Comparison of ENCODE assay signal across 8 mouse cellular contexts in genomic region chr11:102989641-102990151, GRCm38 (mm10). TPM values are rescaled to one million over a fixed set of nuclear protein-coding genes. Genes with fewer than 3 reads are reported as not detected.
DNase-seq lines count a peak whose midpoint lies in the region; ATAC-seq lines count a peak whose summit lies in the region.

No protein-coding gene starts in this region.

- peak overlapping the region; percentile 94 for H3K4me2 ChIP-seq in heart, embryonic 14.5 days (ENCODE audit: low read length)
- peak overlapping the region; percentile 70 for H3K4me2 ChIP-seq in embryonic facial prominence, embryonic 11.5 days (ENCODE audit: low read depth, low read length)
- H3K4me2 ChIP-seq in hindbrain, embryonic 16.5 days (ENCODE audit: low read length), result peak overlapping the region; percentile 80
- peak overlapping the region; percentile 81 for H3K4me2 ChIP-seq in midbrain, embryonic 16.5 days (ENCODE audit: low read length)

- H3K4me3 ChIP-seq in heart, embryonic 14.5 days (ENCODE audit: control insufficient read depth in 1 of 2, insufficient read depth in 1 of 2, low read depth in 1 of 2, low read length in 2 of 2), result peak overlapping the region; percentile 49 to 52
- H3K4me3 ChIP-seq in embryonic facial prominence, embryonic 11.5 days (ENCODE audit: low read depth, low read length), result peak overlapping the region; percentile 30
- H3K4me3 ChIP-seq in hindbrain, embryonic 16.5 days (ENCODE audit: low read length), result peak overlapping the region; percentile 40
- peak overlapping the region; percentile 39 for H3K4me3 ChIP-seq in midbrain, embryonic 16.5 days (ENCODE audit: low read depth, low read length)

- H3K9ac ChIP-seq in heart, embryonic 14.5 days (ENCODE audit: low read length), result peak overlapping the region; percentile 60
- peak overlapping the region; percentile 23; the same call in 1 of the 2 replicates for H3K9ac ChIP-seq in embryonic facial prominence, embryonic 11.5 days (replicated peaks; ENCODE audit: low read length)
- H3K9ac ChIP-seq in hindbrain, embryonic 16.5 days (ENCODE audit: low read depth, low read length), result peak overlapping the region; percentile 59
- peak overlapping the region; percentile 59 for H3K9ac ChIP-seq in midbrain, embryonic 16.5 days (ENCODE audit: low read depth, low read length)

- no peak overlapping the region for H3K27ac ChIP-seq in heart, embryonic 14.5 days (replicated peaks in 1 of 2; ENCODE audit: control insufficient read depth in 1 of 2, insufficient read depth in 1 of 2, low read depth in 2 of 2, low read length in 2 of 2)
- no peak overlapping the region for H3K27ac ChIP-seq in embryonic facial prominence, embryonic 11.5 days (replicated peaks; ENCODE audit: low read depth, low read length)
- H3K27ac ChIP-seq in hindbrain, embryonic 16.5 days (ENCODE audit: low read depth, low read length), result no peak overlapping the region
- no peak overlapping the region for H3K27ac ChIP-seq in midbrain, embryonic 16.5 days (ENCODE audit: low read length)

- 9% methylated on average over 28 of the region's 28 CpGs for WGBS in heart, embryonic 14.5 days
- 5% methylated on average over 28 of the region's 28 CpGs for WGBS in embryonic facial prominence, embryonic 11.5 days
- WGBS in hindbrain, embryonic 16.5 days, result 5% methylated on average over 28 of the region's 28 CpGs
- WGBS in midbrain, embryonic 16.5 days, result 4% methylated on average over 28 of the region's 28 CpGs

- peaks cover 39% of the 10 kb centered on the region for H3K27me3 ChIP-seq in heart, embryonic 14.5 days (ENCODE audit: control insufficient read depth, insufficient read depth, low read length)
- H3K27me3 ChIP-seq in embryonic facial prominence, embryonic 11.5 days (ENCODE audit: control insufficient read depth, insufficient read depth, low read length), result peaks cover 16% of the 10 kb centered on the region
- peaks cover 8% of the 10 kb centered on the region; the same call in 1 of the 2 replicates for H3K27me3 ChIP-seq in hindbrain, embryonic 16.5 days (replicated peaks; ENCODE audit: control insufficient read depth, insufficient read depth, low read length)
- H3K27me3 ChIP-seq in midbrain, embryonic 16.5 days (ENCODE audit: control insufficient read depth, insufficient read depth, low read depth, low read length), result peaks cover 9% of the 10 kb centered on the region; the same call in 1 of the 2 replicates

- no peak for ATAC-seq in heart, embryonic 14.5 days (ENCODE audit: insufficient number of reproducible peaks, insufficient read depth, low FRiP score, low read depth)
- ATAC-seq in embryonic facial prominence, embryonic 11.5 days (replicated peaks; ENCODE audit: insufficient number of reproducible peaks, low FRiP score, low TSS enrichment, low read depth), result no peak
- no peak for ATAC-seq in hindbrain, embryonic 16.5 days
- ATAC-seq in midbrain, embryonic 16.5 days, result no peak
- no peak for ATAC-seq in cerebellum, adult (ENCODE audit: insufficient number of reproducible peaks, low FRiP score, low TSS enrichment)
- ATAC-seq in activated CD4-positive, CD25-positive, alpha-beta regulatory T cell, adult 4 months, result no peak

- intact Hi-C loops in heart, postnatal 25 days (cut with DNase I), result loop anchor here (5.0 kb wide), 1 partner anchor 217 kb away; no protein-coding TSS in a partner anchor

- no peaks in the 10 kb centered on the region for H3K9me3 ChIP-seq in heart, embryonic 14.5 days (ENCODE audit: control insufficient read depth, low read length)
- no peaks in the 10 kb centered on the region for H3K9me3 ChIP-seq in embryonic facial prominence, embryonic 11.5 days (replicated peaks; ENCODE audit: control insufficient read depth, low read length)
- H3K9me3 ChIP-seq in hindbrain, embryonic 16.5 days (ENCODE audit: control insufficient read depth, low read length), result no peaks in the 10 kb centered on the region
- no peaks in the 10 kb centered on the region for H3K9me3 ChIP-seq in midbrain, embryonic 16.5 days (replicated peaks; ENCODE audit: control insufficient read depth, low read length, poor library complexity, severe bottlenecking)

- no peak for DNase-seq in heart, postnatal 25 days (ENCODE audit: low spot score)
- DNase-seq in embryonic facial prominence, embryonic 11.5 days (ENCODE audit: low spot score), result peak; percentile 30
- no peak for DNase-seq in cerebellum, adult 18-20 months

- peaks cover 9% of the 10 kb centered on the region for H3K36me3 ChIP-seq in heart, embryonic 14.5 days (ENCODE audit: control insufficient read depth, insufficient read depth, low read length)
- no peaks in the 10 kb centered on the region; the same call in none of the 2 replicates for H3K36me3 ChIP-seq in embryonic facial prominence, embryonic 11.5 days (replicated peaks; ENCODE audit: control insufficient read depth, insufficient read depth, low read depth, low read length)
- no peaks in the 10 kb centered on the region for H3K36me3 ChIP-seq in hindbrain, embryonic 16.5 days (ENCODE audit: control insufficient read depth, insufficient read depth, low read length)
- H3K36me3 ChIP-seq in midbrain, embryonic 16.5 days (ENCODE audit: control insufficient read depth, insufficient read depth, low read length), result peaks cover 8% of the 10 kb centered on the region; the same call in 1 of the 2 replicates

- peaks cover 5 to 7% of the 10 kb centered on the region in 2 experiments; a peak in 2 of 4 replicates for H3K4me1 ChIP-seq in heart, embryonic 14.5 days (ENCODE audit: control insufficient read depth in 2 of 2, insufficient read depth in 2 of 2, low read length in 2 of 2)
- H3K4me1 ChIP-seq in embryonic facial prominence, embryonic 11.5 days (ENCODE audit: control insufficient read depth, insufficient read depth, low read length), result no peaks in the 10 kb centered on the region
- peaks cover 28% of the 10 kb centered on the region for H3K4me1 ChIP-seq in hindbrain, embryonic 16.5 days (ENCODE audit: control insufficient read depth, insufficient read depth, low read depth, low read length)
- peaks cover 20% of the 10 kb centered on the region for H3K4me1 ChIP-seq in midbrain, embryonic 16.5 days (ENCODE audit: control insufficient read depth, insufficient read depth, low read length)

RNA-seq across cellular contexts. Expression of gene Nmt1, which starts 38.3 kb away (rescaled TPM):
- polyA plus RNA-seq in heart, embryonic 14.5 days (2014; fragmentation: Nextera tagmentation; extraction: Ambion mirVana), result 47.8 and 51.7 TPM in 2 replicates
- 10 to 100 TPM; 65.2 to 66.1 TPM for total RNA-seq in heart, postnatal 25 days (2021)
- polyA plus RNA-seq in embryonic facial prominence, embryonic 11.5 days (2014; fragmentation: Nextera tagmentation; extraction: Ambion mirVana), result 48.6 and 49.6 TPM in 2 replicates
- 28.8 and 30.4 TPM in 2 replicates for polyA plus RNA-seq in hindbrain, embryonic 16.5 days (2015; fragmentation: Nextera tagmentation; extraction: Ambion mirVana)
- 25.5 and 26.8 TPM in 2 replicates for polyA plus RNA-seq in midbrain, embryonic 16.5 days (2015; fragmentation: Nextera tagmentation; extraction: Ambion mirVana)
- polyA plus RNA-seq in activated CD4-positive, CD25-positive, alpha-beta regulatory T cell, adult 4 months (2017; shearing (Covaris generic)), result 10 to 100 TPM; 62.2 to 99.9 TPM

RNA-seq across cellular contexts. Expression of gene Dcakd, which starts 38.4 kb away (rescaled TPM):
- 93.8 and 99.4 TPM in 2 replicates for polyA plus RNA-seq in heart, embryonic 14.5 days (2014; fragmentation: Nextera tagmentation; extraction: Ambion mirVana)
- total RNA-seq in heart, postnatal 25 days (2021), result 10 to 100 TPM; 83.5 to 84.3 TPM
- 273 and 276 TPM in 2 replicates for polyA plus RNA-seq in embryonic facial prominence, embryonic 11.5 days (2014; fragmentation: Nextera tagmentation; extraction: Ambion mirVana)
- 132 and 192 TPM in 2 replicates for polyA plus RNA-seq in hindbrain, embryonic 16.5 days (2015; fragmentation: Nextera tagmentation; extraction: Ambion mirVana)
- polyA plus RNA-seq in midbrain, embryonic 16.5 days (2015; fragmentation: Nextera tagmentation; extraction: Ambion mirVana), result 157 and 174 TPM in 2 replicates
- polyA plus RNA-seq in activated CD4-positive, CD25-positive, alpha-beta regulatory T cell, adult 4 months (2017; shearing (Covaris generic)), result 10 to 100 TPM; 23.5 to 25.6 TPM

RNA-seq across cellular contexts. Expression of gene C1ql1, which starts 43.2 kb away (rescaled TPM):
- polyA plus RNA-seq in heart, embryonic 14.5 days (2014; fragmentation: Nextera tagmentation; extraction: Ambion mirVana), result 0.71 and 1.5 TPM in 2 replicates
- total RNA-seq in heart, postnatal 25 days (2021), result not detected
- polyA plus RNA-seq in embryonic facial prominence, embryonic 11.5 days (2014; fragmentation: Nextera tagmentation; extraction: Ambion mirVana), result 4.0 and 4.1 TPM in 2 replicates
- 9.0 and 9.9 TPM in 2 replicates for polyA plus RNA-seq in hindbrain, embryonic 16.5 days (2015; fragmentation: Nextera tagmentation; extraction: Ambion mirVana)
- 6.0 and 7.9 TPM in 2 replicates for polyA plus RNA-seq in midbrain, embryonic 16.5 days (2015; fragmentation: Nextera tagmentation; extraction: Ambion mirVana)
- not detected for polyA plus RNA-seq in activated CD4-positive, CD25-positive, alpha-beta regulatory T cell, adult 4 months (2017; shearing (Covaris generic))
